Mouse (Mus musculus) spleen, postnatal 4 days (tissue): Measurements from ENCODE around the gene Med13l.

ENCODE experiments used
- DNase-seq, 2 experiments: peaks; one replicate each; pipeline ENCODE4 v3.0.0; 2022; ENCODE audit warnings: low spot score in 2 of 2

The Med13l gene

GRCm38 (mm10) chr5:118789776-118790175 lies 229.3 kb downstream of the Med13l start:
- DNase-seq: no peak

DNA sequence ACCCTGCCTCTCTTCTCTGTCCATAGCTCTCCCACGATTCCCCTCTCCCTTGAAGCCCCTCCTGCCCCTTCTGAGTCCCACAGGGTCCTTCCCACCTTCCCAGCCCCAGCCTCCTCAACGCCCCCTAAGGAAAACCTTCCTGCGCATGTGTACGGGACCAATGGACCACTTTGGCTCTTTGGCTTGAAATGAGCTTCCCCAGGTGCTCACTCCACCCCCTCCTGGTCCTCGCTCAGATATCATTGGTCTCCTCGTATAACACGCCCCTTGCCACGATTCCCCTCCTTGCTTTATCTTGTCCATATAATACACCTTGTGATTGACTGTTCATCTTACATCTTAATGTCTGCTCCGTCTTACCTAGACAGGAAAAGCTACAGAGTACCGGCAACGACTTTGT lies 237.3 kb downstream of the Med13l start:
- no peak for DNase-seq

DNA sequence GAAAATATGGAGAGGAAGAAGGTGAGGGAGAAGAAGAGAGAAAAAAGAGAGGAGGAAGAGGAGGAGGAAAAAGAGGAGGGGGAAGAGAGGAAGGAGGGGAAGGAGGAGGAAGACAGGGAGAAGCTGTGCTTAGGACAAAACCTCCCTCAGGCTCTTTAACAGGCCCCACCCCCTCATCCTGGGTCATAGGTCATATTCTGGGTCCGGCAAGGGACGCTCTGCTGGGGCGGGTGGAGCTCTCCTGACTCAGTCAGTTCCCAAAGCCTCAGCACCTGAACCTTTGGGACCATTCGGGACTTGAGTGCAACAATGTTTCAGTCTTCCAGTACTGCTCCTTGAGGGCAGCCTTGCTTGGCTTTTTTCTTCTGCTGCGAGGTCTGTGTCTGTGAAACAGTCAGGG lies 241.1 kb downstream of the Med13l start:
- no peak for DNase-seq

DNA sequence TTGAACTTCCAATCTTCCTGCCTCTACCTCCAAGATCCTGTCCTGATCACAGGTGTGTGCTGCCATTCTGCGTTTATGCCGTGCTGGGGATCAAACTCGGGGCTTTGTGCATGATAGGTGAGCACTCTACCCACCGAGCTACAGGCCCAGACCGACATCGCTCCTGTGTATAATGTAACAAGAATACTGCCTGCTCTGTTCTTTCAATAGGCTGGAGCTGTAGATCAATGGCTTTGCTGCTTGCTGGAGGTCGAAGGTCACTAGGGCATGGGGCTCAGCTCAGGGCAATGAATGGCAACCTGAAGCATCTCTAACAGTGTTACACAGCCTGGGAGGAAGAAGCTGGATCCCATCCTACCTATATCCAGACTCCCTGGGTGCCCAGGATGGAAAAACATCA lies 241.6 kb downstream of the Med13l start:
- no peak for DNase-seq

GRCm38 (mm10) chr5:118808946-118809345 lies 248.5 kb downstream of the Med13l start:
- DNase-seq: no peak

GRCm38 (mm10) chr5:118809588-118809987 lies 249.1 kb downstream of the Med13l start:
- no peak for DNase-seq

DNA sequence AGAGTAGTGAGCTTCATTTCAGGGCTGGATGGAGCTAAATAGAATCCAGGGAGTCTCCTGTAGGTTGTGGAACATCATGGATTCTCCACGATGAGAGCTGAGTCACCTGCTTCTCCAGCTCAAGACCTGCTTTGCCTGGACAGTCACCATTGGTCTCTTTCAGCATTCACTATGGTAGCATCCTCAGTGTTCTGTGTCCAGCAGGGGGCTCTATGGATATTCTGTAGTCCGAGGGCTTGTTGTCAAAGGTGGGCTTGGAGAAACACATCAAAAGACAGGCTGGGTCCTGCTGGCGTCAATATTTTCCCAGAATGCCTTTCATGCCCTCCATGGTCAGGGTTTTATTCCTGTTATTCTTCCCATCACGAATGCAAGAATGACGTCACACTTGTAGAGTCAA lies 251.2 kb downstream of the Med13l start:
- no peak for DNase-seq

GRCm38 (mm10) chr5:118812421-118812820 lies 251.9 kb downstream of the Med13l start:
- no peak for DNase-seq

GRCm38 (mm10) chr5:118812947-118813401 lies 252.5 kb downstream of the Med13l start:
- no peak for DNase-seq

DNA sequence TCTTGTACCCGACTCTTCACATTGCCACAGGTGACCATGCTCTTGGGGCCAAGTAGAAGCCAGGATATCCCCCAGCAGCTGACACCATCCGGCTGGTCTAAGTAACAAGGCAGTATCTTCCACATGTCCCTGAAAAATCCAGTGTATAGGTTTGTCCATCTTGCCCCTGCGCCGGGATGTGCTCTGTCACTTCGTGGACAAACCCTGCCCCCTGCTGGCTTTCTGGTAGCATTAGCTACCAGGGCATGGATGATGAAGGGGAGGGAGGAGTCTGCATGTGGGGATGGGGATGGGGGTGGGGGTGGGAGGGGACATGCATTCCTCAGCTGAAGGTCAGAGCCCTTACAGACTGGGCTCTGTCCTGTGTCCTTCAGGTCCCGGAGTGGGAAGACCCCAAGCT lies 253.6 kb downstream of the Med13l start:
- no peak for DNase-seq
